Mouse (Mus musculus): ENCODE measurements at regions not wholly inside any gene's neighbourhood (a gene's known extent, or its start where the extent isn't known, plus 50 kb on each side); places are given as distances from the start of the nearest gene placed in this dataset.
A peak's percentile ranks its signal among the peaks of the same experiment; 100 is the strongest.

DNA sequence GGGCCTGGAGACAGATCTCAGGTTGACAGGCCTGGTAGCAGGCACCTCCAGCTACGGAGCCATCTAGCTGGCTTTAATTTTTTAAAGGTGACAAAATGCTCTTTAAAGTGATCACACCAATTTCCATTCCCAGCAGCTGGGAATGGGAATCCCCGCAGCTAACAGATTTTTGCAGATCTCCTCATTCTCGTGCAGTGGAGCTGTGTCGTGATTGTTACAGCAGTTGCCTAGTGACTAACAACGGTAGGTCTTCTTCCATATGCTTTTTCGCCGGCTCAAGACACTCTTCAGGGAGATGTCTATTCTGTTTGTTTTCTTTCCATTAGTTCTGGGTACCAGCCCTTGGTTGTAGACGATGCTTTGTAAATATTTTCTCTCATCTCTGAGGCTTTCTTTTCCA lies 109.3 kb downstream of the Bcl2l11 start:
- Histone ChIP-seq H3K9me3 (ENCODE audit: control insufficient read depth, low read length) (no peaks in the 10 kb centered on the region), H3K36me3 (ENCODE audit: control insufficient read depth, insufficient read depth, low read length) (no peaks in the 10 kb centered on the region), H3K27me3 (ENCODE audit: control insufficient read depth, insufficient read depth, low read length) (no peaks in the 10 kb centered on the region), H3K27ac (replicated peaks; ENCODE audit: low read depth, low read length) (no peak overlapping the region), H3K4me2 (ENCODE audit: low read depth, severe bottlenecking) (no peak overlapping the region), H3K9ac (ENCODE audit: low read length) (no peak overlapping the region), H3K4me3 (ENCODE audit: low read depth, low read length) (no peak overlapping the region), H3K4me1 (ENCODE audit: control insufficient read depth, insufficient read depth, low read length) (no peaks in the 10 kb centered on the region)
- ATAC-seq (ENCODE audit: insufficient number of reproducible peaks, low FRiP score, low TSS enrichment, low read depth) (no peak), DNase-seq (ENCODE audit: low spot score) (no peak)
- 78% methylated on average over 8 of the region's 8 CpGs for WGBS

- Histone ChIP-seq H3K36me3 (ENCODE audit: control insufficient read depth, insufficient read depth, low read length) (no peaks in the 10 kb centered on the region), H3K4me2 (ENCODE audit: low read depth, severe bottlenecking) (no peak overlapping the region), H3K4me1 (ENCODE audit: control insufficient read depth, insufficient read depth, low read length) (peaks cover 3% of the 10 kb centered on the region; the same call in 1 of the 2 replicates), H3K9me3 (ENCODE audit: control insufficient read depth, low read length) (no peaks in the 10 kb centered on the region), H3K27ac (replicated peaks; ENCODE audit: low read depth, low read length) (no peak overlapping the region), H3K4me3 (ENCODE audit: low read depth, low read length) (no peak overlapping the region), H3K27me3 (ENCODE audit: control insufficient read depth, insufficient read depth, low read length) (no peaks in the 10 kb centered on the region), H3K9ac (ENCODE audit: low read length) (no peak overlapping the region)
- ATAC-seq (ENCODE audit: insufficient number of reproducible peaks, low FRiP score, low TSS enrichment, low read depth) (no peak), DNase-seq (ENCODE audit: low spot score) (no peak)
- WGBS: 94% methylated on average over 4 of the region's 4 CpGs
These were observed 113.6 kb downstream of the Bcl2l11 start for GRCm38 (mm10) chr2:128239451-128239850.

GRCm38 (mm10) chr2:128240054-128240453 lies 114.2 kb downstream of the Bcl2l11 start:
- Histone ChIP-seq H3K4me3 (ENCODE audit: low read depth, low read length) (no peak overlapping the region), H3K4me2 (ENCODE audit: low read depth, severe bottlenecking) (no peak overlapping the region), H3K36me3 (ENCODE audit: control insufficient read depth, insufficient read depth, low read length) (no peaks in the 10 kb centered on the region), H3K27ac (replicated peaks; ENCODE audit: low read depth, low read length) (no peak overlapping the region), H3K9me3 (ENCODE audit: control insufficient read depth, low read length) (no peaks in the 10 kb centered on the region), H3K4me1 (ENCODE audit: control insufficient read depth, insufficient read depth, low read length) (peaks cover 3% of the 10 kb centered on the region; the same call in 1 of the 2 replicates), H3K27me3 (ENCODE audit: control insufficient read depth, insufficient read depth, low read length) (no peaks in the 10 kb centered on the region), H3K9ac (ENCODE audit: low read length) (no peak overlapping the region)
- no peak for DNase-seq (ENCODE audit: low spot score)
- no peak for ATAC-seq (ENCODE audit: insufficient number of reproducible peaks, low FRiP score, low TSS enrichment, low read depth)
- WGBS: 57% methylated on average over 4 of the region's 4 CpGs

GRCm38 (mm10) chr2:128240536-128241279 lies 114.9 kb downstream of the Bcl2l11 start:
- no peak overlapping the region for H3K4me3 ChIP-seq (ENCODE audit: low read depth, low read length)
- no peak for ATAC-seq (ENCODE audit: insufficient number of reproducible peaks, low FRiP score, low TSS enrichment, low read depth)
- whole genome bisulfite sequencing: 37% methylated on average over 9 of the region's 9 CpGs
- H3K4me1 ChIP-seq (ENCODE audit: control insufficient read depth, insufficient read depth, low read length): peaks cover 3% of the 10 kb centered on the region; the same call in 1 of the 2 replicates
- H3K4me2 ChIP-seq (ENCODE audit: low read depth, severe bottlenecking): no peak overlapping the region
- no peaks in the 10 kb centered on the region for H3K36me3 ChIP-seq (ENCODE audit: control insufficient read depth, insufficient read depth, low read length)
- H3K27ac ChIP-seq (replicated peaks; ENCODE audit: low read depth, low read length): no peak overlapping the region
- peak; percentile 45 for DNase-seq (ENCODE audit: low spot score)
- H3K9me3 ChIP-seq (ENCODE audit: control insufficient read depth, low read length): no peaks in the 10 kb centered on the region
- H3K9ac ChIP-seq (ENCODE audit: low read length): no peak overlapping the region
- H3K27me3 ChIP-seq (ENCODE audit: control insufficient read depth, insufficient read depth, low read length): no peaks in the 10 kb centered on the region

DNA sequence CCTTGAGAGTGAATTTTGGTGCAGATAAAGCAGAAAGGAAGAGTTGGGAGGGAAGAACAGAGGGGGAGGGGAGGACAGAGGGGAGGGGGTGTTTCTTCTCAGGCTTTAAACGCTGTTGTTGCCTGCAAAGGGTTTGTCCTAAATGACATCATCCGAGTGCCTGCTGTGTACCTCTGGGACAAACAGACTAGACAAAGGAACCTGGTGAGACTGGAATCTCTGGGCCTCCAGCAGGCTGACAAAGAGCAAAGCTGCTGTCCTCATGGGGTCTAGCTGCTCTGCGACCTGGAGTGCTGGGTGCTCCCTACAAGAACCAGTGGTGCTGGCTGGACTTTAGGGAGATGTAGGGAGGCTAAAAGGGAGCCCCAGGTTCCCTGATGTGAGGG lies 115.4 kb downstream of the Bcl2l11 start:
- 27% methylated on average over 3 of the region's 3 CpGs for WGBS
- H3K9ac ChIP-seq (ENCODE audit: low read length): no peak overlapping the region
- no peak overlapping the region for H3K4me3 ChIP-seq (ENCODE audit: low read depth, low read length)
- no peak overlapping the region for H3K4me2 ChIP-seq (ENCODE audit: low read depth, severe bottlenecking)
- ATAC-seq (ENCODE audit: insufficient number of reproducible peaks, low FRiP score, low TSS enrichment, low read depth) (no peak), DNase-seq (ENCODE audit: low spot score) (no peak)
- peaks cover 3% of the 10 kb centered on the region; the same call in 1 of the 2 replicates for H3K4me1 ChIP-seq (ENCODE audit: control insufficient read depth, insufficient read depth, low read length)
- H3K27ac ChIP-seq (replicated peaks; ENCODE audit: low read depth, low read length): no peak overlapping the region
- H3K27me3 ChIP-seq (ENCODE audit: control insufficient read depth, insufficient read depth, low read length): no peaks in the 10 kb centered on the region
- no peaks in the 10 kb centered on the region for H3K36me3 ChIP-seq (ENCODE audit: control insufficient read depth, insufficient read depth, low read length)
- no peaks in the 10 kb centered on the region for H3K9me3 ChIP-seq (ENCODE audit: control insufficient read depth, low read length)

GRCm38 (mm10) chr2:128245544-128245943 lies 119.7 kb downstream of the Bcl2l11 start:
- WGBS: 84% methylated on average over 10 of the region's 10 CpGs
- ATAC-seq (ENCODE audit: insufficient number of reproducible peaks, low FRiP score, low TSS enrichment, low read depth) (no peak), DNase-seq (ENCODE audit: low spot score) (no peak)
- H3K27me3 ChIP-seq (ENCODE audit: control insufficient read depth, insufficient read depth, low read length): no peaks in the 10 kb centered on the region
- peaks cover 1% of the 10 kb centered on the region; the same call in 1 of the 2 replicates for H3K4me1 ChIP-seq (ENCODE audit: control insufficient read depth, insufficient read depth, low read length)
- no peaks in the 10 kb centered on the region for H3K36me3 ChIP-seq (ENCODE audit: control insufficient read depth, insufficient read depth, low read length)
- H3K4me2 ChIP-seq (ENCODE audit: low read depth, severe bottlenecking): no peak overlapping the region
- no peak overlapping the region for H3K9ac ChIP-seq (ENCODE audit: low read length)
- H3K4me3 ChIP-seq (ENCODE audit: low read depth, low read length): no peak overlapping the region
- peaks cover 4% of the 10 kb centered on the region; the same call in 1 of the 2 replicates for H3K9me3 ChIP-seq (ENCODE audit: control insufficient read depth, low read length)
- no peak overlapping the region for H3K27ac ChIP-seq (replicated peaks; ENCODE audit: low read depth, low read length)

GRCm38 (mm10) chr2:128247967-128248366 lies 122.1 kb downstream of the Bcl2l11 start:
- Histone ChIP-seq H3K9ac (ENCODE audit: low read length) (no peak overlapping the region), H3K27ac (replicated peaks; ENCODE audit: low read depth, low read length) (no peak overlapping the region), H3K4me3 (ENCODE audit: low read depth, low read length) (no peak overlapping the region), H3K4me1 (ENCODE audit: control insufficient read depth, insufficient read depth, low read length) (no peaks in the 10 kb centered on the region), H3K36me3 (ENCODE audit: control insufficient read depth, insufficient read depth, low read length) (no peaks in the 10 kb centered on the region), H3K4me2 (ENCODE audit: low read depth, severe bottlenecking) (no peak overlapping the region), H3K27me3 (ENCODE audit: control insufficient read depth, insufficient read depth, low read length) (no peaks in the 10 kb centered on the region), H3K9me3 (ENCODE audit: control insufficient read depth, low read length) (peaks cover 4% of the 10 kb centered on the region; the same call in 1 of the 2 replicates)
- no peak for DNase-seq (ENCODE audit: low spot score)
- 15% methylated on average over 4 of the region's 4 CpGs for WGBS
- ATAC-seq (ENCODE audit: insufficient number of reproducible peaks, low FRiP score, low TSS enrichment, low read depth): no peak

DNA sequence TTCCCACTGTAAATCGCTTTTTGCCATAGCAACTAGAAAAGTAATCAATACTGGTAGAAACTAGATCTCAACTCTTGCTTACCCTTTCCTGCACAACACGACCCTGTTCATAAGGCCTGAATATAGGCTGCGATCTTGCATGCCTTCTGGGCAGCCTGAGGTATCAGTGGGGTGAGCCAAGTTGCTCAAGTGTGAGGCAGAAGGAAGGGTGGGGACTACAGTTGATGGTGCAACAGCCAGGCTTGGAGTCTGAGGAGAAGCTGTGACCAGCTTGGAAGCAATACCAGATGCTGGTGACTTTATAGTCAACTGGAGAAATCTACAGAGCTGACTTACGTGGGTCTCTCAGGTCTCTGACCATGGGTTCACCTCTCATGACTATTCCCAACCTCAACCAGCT lies 123.3 kb downstream of the Bcl2l11 start:
- no peak for ATAC-seq (ENCODE audit: insufficient number of reproducible peaks, low FRiP score, low TSS enrichment, low read depth)
- WGBS: 96% methylated on average over 4 of the region's 4 CpGs
- no peaks in the 10 kb centered on the region for H3K36me3 ChIP-seq (ENCODE audit: control insufficient read depth, insufficient read depth, low read length)
- no peak overlapping the region for H3K4me2 ChIP-seq (ENCODE audit: low read depth, severe bottlenecking)
- no peaks in the 10 kb centered on the region for H3K27me3 ChIP-seq (ENCODE audit: control insufficient read depth, insufficient read depth, low read length)
- no peak overlapping the region for H3K4me3 ChIP-seq (ENCODE audit: low read depth, low read length)
- H3K4me1 ChIP-seq (ENCODE audit: control insufficient read depth, insufficient read depth, low read length): no peaks in the 10 kb centered on the region
- no peak for DNase-seq (ENCODE audit: low spot score)
- H3K9ac ChIP-seq (ENCODE audit: low read length): no peak overlapping the region
- peaks cover 4% of the 10 kb centered on the region; the same call in 1 of the 2 replicates for H3K9me3 ChIP-seq (ENCODE audit: control insufficient read depth, low read length)
- no peak overlapping the region for H3K27ac ChIP-seq (replicated peaks; ENCODE audit: low read depth, low read length)

DNA sequence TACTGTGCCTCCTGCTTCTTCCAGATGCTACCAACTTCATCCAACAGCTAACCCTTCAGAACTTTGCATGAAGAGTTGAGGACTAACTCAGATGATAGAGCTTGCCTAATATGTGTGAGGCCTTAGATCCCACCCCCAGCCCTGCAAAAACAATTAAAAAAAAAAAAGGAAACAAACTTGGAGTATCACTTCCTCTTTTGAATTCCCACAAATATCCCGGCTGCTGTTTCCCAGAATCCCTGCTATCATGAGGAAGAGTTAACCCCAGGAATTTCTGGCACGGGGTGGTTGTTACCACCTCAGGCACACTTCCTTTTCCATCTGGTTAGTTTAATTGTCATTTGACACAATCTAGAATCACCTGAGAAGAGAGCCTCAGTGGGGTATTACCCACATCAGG lies 123.8 kb downstream of the Bcl2l11 start:
- WGBS: 78% methylated on average over 2 of the region's 2 CpGs
- Histone ChIP-seq H3K4me1 (ENCODE audit: control insufficient read depth, insufficient read depth, low read length) (no peaks in the 10 kb centered on the region), H3K9me3 (ENCODE audit: control insufficient read depth, low read length) (peaks cover 4% of the 10 kb centered on the region; the same call in 1 of the 2 replicates), H3K4me3 (ENCODE audit: low read depth, low read length) (no peak overlapping the region), H3K27me3 (ENCODE audit: control insufficient read depth, insufficient read depth, low read length) (no peaks in the 10 kb centered on the region), H3K9ac (ENCODE audit: low read length) (no peak overlapping the region), H3K36me3 (ENCODE audit: control insufficient read depth, insufficient read depth, low read length) (no peaks in the 10 kb centered on the region), H3K27ac (replicated peaks; ENCODE audit: low read depth, low read length) (no peak overlapping the region), H3K4me2 (ENCODE audit: low read depth, severe bottlenecking) (no peak overlapping the region)
- DNase-seq (ENCODE audit: low spot score) (no peak), ATAC-seq (ENCODE audit: insufficient number of reproducible peaks, low FRiP score, low TSS enrichment, low read depth) (no peak)
